Mouse (Mus musculus): ENCODE data around the gene Tmcc2. TPM values are rescaled to one million over a fixed set of nuclear protein-coding genes. Genes with fewer than 3 reads are reported as not detected.

Tmcc2 gene
- polyA plus RNA-seq, 1 experiment: 5.3 TPM

GRCm38 (mm10) chr1:132341731-132342501, 49.2 kb downstream of the Tmcc2 start:
- no peak for TF ChIP-seq CTCF (IDR thresholded peaks at IDR 0.05; ENCODE audit: borderline replicate concordance, control insufficient read depth, extremely low read depth, insufficient read depth, low read length, poor library complexity)
- TF ChIP-seq POLR2A (IDR thresholded peaks at IDR 0.05; ENCODE audit: control insufficient read depth, extremely low read depth, insufficient read depth, low read length, poor library complexity): no peak
- Histone ChIP-seq H3K4me1 (replicated peaks; ENCODE audit: control insufficient read depth, insufficient read depth, low read length) (peaks cover 21% of the 10 kb centered on the region), H3K4me3 (ENCODE audit: control insufficient read depth, insufficient read depth, low read length) (no peak overlapping the region), H3K27me3 (ENCODE audit: control insufficient read depth, insufficient read depth, low read length) (no peaks in the 10 kb centered on the region), H3K27ac (ENCODE audit: control insufficient read depth, insufficient read depth, low read length) (peak overlapping the region; percentile 87), H3K36me3 (ENCODE audit: control insufficient read depth, insufficient read depth, low read length) (no peaks in the 10 kb centered on the region)
- peak; percentile 72 for DNase-seq
- 4% methylated on average over 5 of the region's 5 CpGs for WGBS

- no peak for DNase-seq
- Histone ChIP-seq H3K4me1 (replicated peaks; ENCODE audit: control insufficient read depth, insufficient read depth, low read length) (peaks cover 28% of the 10 kb centered on the region), H3K4me3 (ENCODE audit: control insufficient read depth, insufficient read depth, low read length) (no peak overlapping the region), H3K27me3 (ENCODE audit: control insufficient read depth, insufficient read depth, low read length) (no peaks in the 10 kb centered on the region), H3K27ac (ENCODE audit: control insufficient read depth, insufficient read depth, low read length) (no peak overlapping the region), H3K36me3 (ENCODE audit: control insufficient read depth, insufficient read depth, low read length) (no peaks in the 10 kb centered on the region)
- no peak for TF ChIP-seq POLR2A (IDR thresholded peaks at IDR 0.05; ENCODE audit: control insufficient read depth, extremely low read depth, insufficient read depth, low read length, poor library complexity)
- TF ChIP-seq CTCF (IDR thresholded peaks at IDR 0.05; ENCODE audit: borderline replicate concordance, control insufficient read depth, extremely low read depth, insufficient read depth, low read length, poor library complexity): no peak
- 78% methylated on average over 8 of the region's 8 CpGs for WGBS
Observed at GRCm38 (mm10) chr1:132338027-132338660, 52.9 kb downstream of the Tmcc2 start.

- peaks cover 19% of the 10 kb centered on the region for H3K4me1 ChIP-seq (replicated peaks; ENCODE audit: control insufficient read depth, insufficient read depth, low read length)
- no peak overlapping the region for H3K27ac ChIP-seq (ENCODE audit: control insufficient read depth, insufficient read depth, low read length)
- H3K36me3 ChIP-seq (ENCODE audit: control insufficient read depth, insufficient read depth, low read length): no peaks in the 10 kb centered on the region
- no peaks in the 10 kb centered on the region for H3K27me3 ChIP-seq (ENCODE audit: control insufficient read depth, insufficient read depth, low read length)
- 29% methylated on average over 6 of the region's 6 CpGs for WGBS
- no peak overlapping the region for H3K4me3 ChIP-seq (ENCODE audit: control insufficient read depth, insufficient read depth, low read length)
- TF ChIP-seq CTCF (IDR thresholded peaks at IDR 0.05; ENCODE audit: borderline replicate concordance, control insufficient read depth, extremely low read depth, insufficient read depth, low read length, poor library complexity) (no peak), POLR2A (IDR thresholded peaks at IDR 0.05; ENCODE audit: control insufficient read depth, extremely low read depth, insufficient read depth, low read length, poor library complexity) (no peak)
- DNase-seq: no peak
Observed at GRCm38 (mm10) chr1:132336921-132337320, 54.2 kb downstream of the Tmcc2 start.

GRCm38 (mm10) chr1:132335378-132335965, 55.6 kb downstream of the Tmcc2 start:
- Histone ChIP-seq H3K4me1 (replicated peaks; ENCODE audit: control insufficient read depth, insufficient read depth, low read length) (peaks cover 10% of the 10 kb centered on the region), H3K27me3 (ENCODE audit: control insufficient read depth, insufficient read depth, low read length) (no peaks in the 10 kb centered on the region), H3K36me3 (ENCODE audit: control insufficient read depth, insufficient read depth, low read length) (no peaks in the 10 kb centered on the region), H3K4me3 (ENCODE audit: control insufficient read depth, insufficient read depth, low read length) (no peak overlapping the region), H3K27ac (ENCODE audit: control insufficient read depth, insufficient read depth, low read length) (no peak overlapping the region)
- DNase-seq: no peak
- WGBS: 82% methylated on average over 12 of the region's 12 CpGs
- no peak for TF ChIP-seq CTCF (IDR thresholded peaks at IDR 0.05; ENCODE audit: borderline replicate concordance, control insufficient read depth, extremely low read depth, insufficient read depth, low read length, poor library complexity)
- no peak for TF ChIP-seq POLR2A (IDR thresholded peaks at IDR 0.05; ENCODE audit: control insufficient read depth, extremely low read depth, insufficient read depth, low read length, poor library complexity)

- Histone ChIP-seq H3K4me3 (ENCODE audit: control insufficient read depth, insufficient read depth, low read length) (no peak overlapping the region), H3K36me3 (ENCODE audit: control insufficient read depth, insufficient read depth, low read length) (no peaks in the 10 kb centered on the region), H3K4me1 (replicated peaks; ENCODE audit: control insufficient read depth, insufficient read depth, low read length) (peaks cover 10% of the 10 kb centered on the region), H3K27me3 (ENCODE audit: control insufficient read depth, insufficient read depth, low read length) (no peaks in the 10 kb centered on the region), H3K27ac (ENCODE audit: control insufficient read depth, insufficient read depth, low read length) (no peak overlapping the region)
- WGBS: 91% methylated on average over 6 of the region's 6 CpGs
- TF ChIP-seq CTCF (IDR thresholded peaks at IDR 0.05; ENCODE audit: borderline replicate concordance, control insufficient read depth, extremely low read depth, insufficient read depth, low read length, poor library complexity): no peak
- TF ChIP-seq POLR2A (IDR thresholded peaks at IDR 0.05; ENCODE audit: control insufficient read depth, extremely low read depth, insufficient read depth, low read length, poor library complexity): no peak
- no peak for DNase-seq
Observed at GRCm38 (mm10) chr1:132334178-132334801, 56.8 kb downstream of the Tmcc2 start.

GRCm38 (mm10) chr1:132333675-132334141, 57.4 kb downstream of the Tmcc2 start:
- 83% methylated on average over 4 of the region's 4 CpGs for WGBS
- peaks cover 10% of the 10 kb centered on the region for H3K4me1 ChIP-seq (replicated peaks; ENCODE audit: control insufficient read depth, insufficient read depth, low read length)
- no peak for DNase-seq
- no peaks in the 10 kb centered on the region for H3K36me3 ChIP-seq (ENCODE audit: control insufficient read depth, insufficient read depth, low read length)
- no peaks in the 10 kb centered on the region for H3K27me3 ChIP-seq (ENCODE audit: control insufficient read depth, insufficient read depth, low read length)
- H3K27ac ChIP-seq (ENCODE audit: control insufficient read depth, insufficient read depth, low read length): no peak overlapping the region
- TF ChIP-seq POLR2A (IDR thresholded peaks at IDR 0.05; ENCODE audit: control insufficient read depth, extremely low read depth, insufficient read depth, low read length, poor library complexity): no peak
- TF ChIP-seq CTCF (IDR thresholded peaks at IDR 0.05; ENCODE audit: borderline replicate concordance, control insufficient read depth, extremely low read depth, insufficient read depth, low read length, poor library complexity): no peak
- no peak overlapping the region for H3K4me3 ChIP-seq (ENCODE audit: control insufficient read depth, insufficient read depth, low read length)

Measured in thymus, adult 2 months (tissue).